Mouse (Mus musculus) erythroblast, embryonic 14.5 days (primary cell): ENCODE results near the gene 1700017N19Rik. TPM values are rescaled to one million over a fixed set of nuclear protein-coding genes. Genes with fewer than 3 reads are reported as not detected.
"Not testable (repeated sequence)": the region's sequence is repeated elsewhere in the genome, so short reads cannot be mapped to it uniquely, and the experiment has no call there.

Experiments
- H3K27me3 ChIP-seq: 2 replicates; pipeline ENCODE4 v1.6.1; 2012; ENCODE audit warnings: inconsistent platforms; ENCODE audit not compliant: control insufficient read depth
- H3K36me3 ChIP-seq: 2 replicates; pipeline ENCODE4 v1.6.1; 2012; ENCODE audit warnings: mild to moderate bottlenecking, inconsistent platforms; ENCODE audit not compliant: control insufficient read depth
- H3K4me1 ChIP-seq: 2 replicates; pipeline ENCODE4 v1.6.1; 2012; ENCODE audit warnings: inconsistent platforms; ENCODE audit not compliant: control insufficient read depth
- H3K4me3 ChIP-seq: replicated peaks from 2 replicates; pipeline ENCODE3; 2012; ENCODE audit warnings: moderate library complexity, mild to moderate bottlenecking, inconsistent platforms
- H3K9me3 ChIP-seq: 2 replicates; pipeline ENCODE4 v1.6.1; 2012; ENCODE audit warnings: low read length, inconsistent platforms, mixed read lengths; ENCODE audit not compliant: control insufficient read depth
- GATA1 ChIP-seq: IDR thresholded peaks from 2 replicates; pipeline ENCODE4 v1.6.1; 2012; ENCODE audit warnings: low read length, inconsistent platforms, mixed read lengths
- TAL1 ChIP-seq: IDR thresholded peaks from 3 replicates; pipeline ENCODE4 v1.6.1; 2012; ENCODE audit warnings: low read length, inconsistent platforms, mixed read lengths
- polyA plus RNA-seq: library from polyadenylated mRNA; stranded (reverse); fragments of >175 nt; gene quantifications from 2 replicates; pipeline ENCODE4 v1.2.3, GENCODE M21; 2012

1700017N19Rik gene
- not detected in 2 replicates for polyA plus RNA-seq

GRCm38 (mm10) chr10:100590323-100590722 lies at the start of gene 1700017N19Rik, which contains the start of gene 4930430F08Rik:
1700017N19Rik (plus strand) TSS chr10:100590484.
4930430F08Rik (minus strand) TSS chr10:100590423.
- Histone ChIP-seq H3K4me1 (peaks cover 26% of the 10 kb centered on the region), H3K27me3 (no peaks in the 10 kb centered on the region), H3K4me3 (peak within 1 kb of the TSS; percentile 84), H3K9me3 (no peaks in the 10 kb centered on the region), H3K36me3 (peaks cover 21% of the 10 kb centered on the region)
- no peak for TF ChIP-seq GATA1
- TF ChIP-seq TAL1 = no peak

GRCm38 (mm10) chr10:100556566-100557175 lies 33.6 kb upstream of the 1700017N19Rik start:
- Histone ChIP-seq H3K36me3 (peaks cover 53% of the 10 kb centered on the region), H3K9me3 (no peaks in the 10 kb centered on the region), H3K4me1 (peaks cover 28% of the 10 kb centered on the region), H3K4me3 (no peak overlapping the region), H3K27me3 (no peaks in the 10 kb centered on the region)
- TF ChIP-seq TAL1 = no peak
- no peak for TF ChIP-seq GATA1

- peaks cover 72% of the 10 kb centered on the region for H3K36me3 ChIP-seq
- peaks cover 46% of the 10 kb centered on the region for H3K4me1 ChIP-seq
- not testable (repeated sequence) for H3K27me3 ChIP-seq, H3K9me3 ChIP-seq, H3K4me3 ChIP-seq
- TF ChIP-seq TAL1 = 0 out of 3 replicates have a peak, but pooled peaks have one; percentile 35
Measured at GRCm38 (mm10) chr10:100560194-100560883, 29.9 kb upstream of the 1700017N19Rik start.

GRCm38 (mm10) chr10:100564112-100564511 lies 26.2 kb upstream of the 1700017N19Rik start:
- Histone ChIP-seq H3K4me3 (no peak overlapping the region), H3K27me3 (no peaks in the 10 kb centered on the region), H3K36me3 (peaks cover 81% of the 10 kb centered on the region), H3K9me3 (no peaks in the 10 kb centered on the region), H3K4me1 (peaks cover 42% of the 10 kb centered on the region)
- TF ChIP-seq TAL1 (no peak), GATA1 (no peak)

- peaks cover 91% of the 10 kb centered on the region for H3K36me3 ChIP-seq
- H3K27me3 ChIP-seq = no peaks in the 10 kb centered on the region
- H3K4me3 ChIP-seq = peak overlapping the region; percentile 53
- TF ChIP-seq TAL1 = no peak
- TF ChIP-seq GATA1 = no peak
- H3K9me3 ChIP-seq = no peaks in the 10 kb centered on the region
- H3K4me1 ChIP-seq = peaks cover 52% of the 10 kb centered on the region
Measured at GRCm38 (mm10) chr10:100571707-100572106, 18.6 kb upstream of the 1700017N19Rik start.

GRCm38 (mm10) chr10:100574505-100575149 lies 15.7 kb upstream of the 1700017N19Rik start:
- peak overlapping the region; percentile 55 for H3K4me3 ChIP-seq
- H3K4me1 ChIP-seq = peaks cover 55% of the 10 kb centered on the region
- H3K36me3 ChIP-seq = peaks cover 86% of the 10 kb centered on the region
- TF ChIP-seq GATA1 = peak; percentile 86
- TF ChIP-seq TAL1 = peak; percentile 78
- no peaks in the 10 kb centered on the region for H3K27me3 ChIP-seq
- no peaks in the 10 kb centered on the region for H3K9me3 ChIP-seq

GRCm38 (mm10) chr10:100575294-100575693 lies 15.0 kb upstream of the 1700017N19Rik start:
- Histone ChIP-seq H3K4me3 (peak overlapping the region; percentile 55), H3K9me3 (no peaks in the 10 kb centered on the region), H3K4me1 (peaks cover 55% of the 10 kb centered on the region), H3K36me3 (peaks cover 82% of the 10 kb centered on the region), H3K27me3 (no peaks in the 10 kb centered on the region)
- TF ChIP-seq GATA1 (no peak), TAL1 (no peak)

GRCm38 (mm10) chr10:100584178-100584577 lies 6.1 kb upstream of the 1700017N19Rik start:
- peaks cover 26% of the 10 kb centered on the region for H3K4me1 ChIP-seq
- no peaks in the 10 kb centered on the region for H3K27me3 ChIP-seq
- TF ChIP-seq GATA1 (no peak), TAL1 (no peak)
- peaks cover 38% of the 10 kb centered on the region for H3K36me3 ChIP-seq
- no peak overlapping the region for H3K4me3 ChIP-seq
- H3K9me3 ChIP-seq = no peaks in the 10 kb centered on the region

- Histone ChIP-seq H3K4me1 (peaks cover 27% of the 10 kb centered on the region), H3K27me3 (no peaks in the 10 kb centered on the region)
- TF ChIP-seq TAL1 = no peak
- no peak for TF ChIP-seq GATA1
Measured at GRCm38 (mm10) chr10:100588524-100588923, 1.8 kb upstream of the 1700017N19Rik start.

More at GRCm38 (mm10) chr10:100588524-100588923, 1.8 kb upstream of the 1700017N19Rik start:
- no peaks in the 10 kb centered on the region for H3K9me3 ChIP-seq
- H3K36me3 ChIP-seq = peaks cover 38% of the 10 kb centered on the region
- peak overlapping the region; percentile 84 for H3K4me3 ChIP-seq
